Mouse (Mus musculus) bone marrow macrophage, adult 2 months (primary cell): ENCODE data around the gene Rbm47. TPM values are rescaled to one million over a fixed set of nuclear protein-coding genes. Genes with fewer than 3 reads are reported as not detected.

ENCODE experiments used
- H3K27ac ChIP-seq: 2 replicates; pipeline ENCODE4 v1.5.1; 2012; ENCODE audit warnings: low read depth, low read length; ENCODE audit not compliant: insufficient read depth
- H3K4me1 ChIP-seq: 2 replicates; pipeline ENCODE4 v1.6.1; 2012; ENCODE audit warnings: low read length; ENCODE audit not compliant: control insufficient read depth, insufficient read depth
- H3K4me3 ChIP-seq: 2 replicates; pipeline ENCODE4 v1.5.1; 2012; ENCODE audit warnings: mild to moderate bottlenecking, low read length, moderate library complexity; ENCODE audit not compliant: insufficient read depth
- CTCF ChIP-seq: IDR thresholded peaks from 2 replicates; pipeline ENCODE4 v1.5.1; 2012; ENCODE audit warnings: low read depth, mild to moderate bottlenecking, low read length, moderate library complexity
- POLR2A ChIP-seq: IDR thresholded peaks from 2 replicates; pipeline ENCODE4 v1.6.1; 2012; ENCODE audit warnings: mild to moderate bottlenecking, low read depth, low read length, borderline replicate concordance
- polyA plus RNA-seq: library from polyadenylated mRNA; stranded (reverse); fragments of >200 nt; gene quantifications from 2 replicates; pipeline ENCODE4 v1.2.4, GENCODE M21; 2012; ENCODE audit not compliant: missing spikeins, insufficient read depth, insufficient read length

Rbm47 gene
- polyA plus RNA-seq, 1 experiment: 89.0 TPM

DNA sequence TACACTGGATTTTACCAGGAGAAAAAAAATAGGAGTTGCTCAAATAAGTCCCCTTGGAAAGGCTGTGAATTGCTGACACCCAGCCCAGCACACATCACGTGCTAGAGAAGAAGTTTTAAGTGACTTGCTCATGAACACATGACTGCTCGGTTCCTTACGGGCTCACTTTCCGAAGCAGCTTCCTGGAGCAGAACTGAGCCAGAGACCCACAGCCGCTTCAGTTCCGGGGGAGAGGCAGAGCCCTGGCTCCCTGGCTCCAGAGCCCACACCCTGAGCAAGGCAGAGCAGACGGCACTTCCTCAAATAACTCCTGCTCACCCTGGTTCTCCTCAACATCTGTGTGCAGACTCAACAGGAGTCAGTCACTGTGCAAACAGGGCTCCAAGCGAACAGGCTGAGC is 60.9 kb downstream of the Rbm47 start:
- Histone ChIP-seq H3K4me3 (no peak overlapping the region), H3K27ac (peak overlapping the region; percentile 96), H3K4me1 (peaks cover 61% of the 10 kb centered on the region)
- TF ChIP-seq POLR2A (no peak), CTCF (no peak)

DNA sequence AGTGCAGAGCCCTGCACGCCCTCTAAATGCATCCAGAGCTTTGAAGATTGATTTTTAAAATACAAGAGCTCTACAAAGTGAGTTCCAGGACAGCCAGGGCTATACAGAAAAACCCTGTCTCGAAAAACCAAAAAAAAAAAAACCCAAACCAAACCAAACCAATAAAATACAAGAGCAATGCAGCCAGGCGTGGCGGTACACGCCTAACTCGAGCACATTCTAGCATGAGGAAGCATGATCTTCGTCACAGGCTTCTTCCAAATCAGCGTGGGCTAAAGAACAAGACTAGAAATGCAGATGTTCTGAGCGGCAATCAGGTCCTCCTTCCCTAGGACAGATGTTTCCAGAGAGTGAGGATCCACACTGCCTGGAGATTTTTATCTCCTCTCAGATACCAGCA is 66.5 kb downstream of the Rbm47 start:
- peaks cover 74% of the 10 kb centered on the region for H3K4me1 ChIP-seq
- TF ChIP-seq CTCF (no peak), POLR2A (no peak)
- peak overlapping the region; percentile 35 for H3K4me3 ChIP-seq
- H3K27ac ChIP-seq: peak overlapping the region; percentile 100

DNA sequence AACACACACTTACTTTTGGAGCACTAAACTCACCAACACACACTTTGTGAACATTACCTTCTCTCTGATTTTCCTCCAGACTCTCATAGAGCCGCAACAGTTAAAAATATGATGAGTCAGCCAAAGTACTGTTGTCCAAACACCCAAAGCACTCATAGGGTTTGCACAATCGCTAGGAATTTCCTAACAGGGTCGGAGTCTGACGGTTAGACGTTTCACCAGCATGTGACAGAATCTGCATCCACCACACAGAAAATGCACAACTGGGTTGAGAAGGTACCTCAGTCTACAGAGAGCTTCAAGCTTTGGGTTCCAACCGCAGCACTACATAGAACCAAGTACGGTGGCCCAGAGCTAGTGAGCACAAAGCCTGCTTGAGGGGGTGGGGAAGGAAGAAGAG is 67.0 kb downstream of the Rbm47 start:
- peak overlapping the region; percentile 100 for H3K27ac ChIP-seq
- peak overlapping the region; percentile 35 for H3K4me3 ChIP-seq
- no peak for TF ChIP-seq POLR2A
- TF ChIP-seq CTCF: no peak
- H3K4me1 ChIP-seq: peaks cover 74% of the 10 kb centered on the region

DNA sequence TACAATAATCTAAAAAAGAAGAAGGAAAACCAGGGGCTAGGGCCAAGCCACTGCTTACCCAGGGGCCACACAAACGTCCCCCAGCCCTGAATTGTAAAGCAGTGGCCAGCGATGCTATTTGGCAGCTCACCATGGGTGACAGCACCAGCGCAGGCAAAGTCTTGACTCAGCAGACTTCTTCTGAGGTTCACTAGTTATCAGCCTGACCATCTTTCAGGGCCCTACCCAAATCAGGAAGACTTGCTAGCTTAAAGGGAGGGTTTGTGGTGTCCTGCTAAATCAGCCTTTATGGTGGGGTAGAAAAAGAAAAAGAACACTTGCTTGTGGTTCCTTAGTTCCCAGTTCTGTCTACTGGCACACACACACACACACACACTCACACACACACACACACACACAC is 67.6 kb downstream of the Rbm47 start:
- Histone ChIP-seq H3K4me3 (no peak overlapping the region), H3K4me1 (peaks cover 74% of the 10 kb centered on the region), H3K27ac (peak overlapping the region; percentile 100)
- no peak for TF ChIP-seq POLR2A
- no peak for TF ChIP-seq CTCF

DNA sequence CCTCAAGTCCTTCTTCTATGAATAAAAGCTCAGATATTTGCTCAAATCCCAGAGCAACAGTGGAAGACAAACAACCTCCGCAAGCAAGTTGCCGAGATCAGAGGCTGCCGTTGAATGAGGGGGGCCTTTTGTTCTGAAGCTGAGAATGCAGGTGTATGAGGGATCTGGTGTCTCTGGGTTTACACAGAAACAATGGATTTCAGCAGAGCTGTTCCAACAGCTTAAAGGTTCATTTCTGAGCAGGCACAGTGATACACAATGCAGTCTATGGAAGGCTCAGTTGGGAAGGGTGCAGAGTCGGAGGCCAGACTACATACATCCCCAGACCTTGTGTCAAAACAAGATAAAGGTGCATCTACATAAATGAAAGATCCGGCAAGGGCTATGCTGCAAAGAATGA is 69.5 kb downstream of the Rbm47 start:
- TF ChIP-seq CTCF: no peak
- TF ChIP-seq POLR2A: no peak
- H3K4me1 ChIP-seq: peaks cover 71% of the 10 kb centered on the region
- H3K4me3 ChIP-seq: no peak overlapping the region
- H3K27ac ChIP-seq: peak overlapping the region; percentile 100

DNA sequence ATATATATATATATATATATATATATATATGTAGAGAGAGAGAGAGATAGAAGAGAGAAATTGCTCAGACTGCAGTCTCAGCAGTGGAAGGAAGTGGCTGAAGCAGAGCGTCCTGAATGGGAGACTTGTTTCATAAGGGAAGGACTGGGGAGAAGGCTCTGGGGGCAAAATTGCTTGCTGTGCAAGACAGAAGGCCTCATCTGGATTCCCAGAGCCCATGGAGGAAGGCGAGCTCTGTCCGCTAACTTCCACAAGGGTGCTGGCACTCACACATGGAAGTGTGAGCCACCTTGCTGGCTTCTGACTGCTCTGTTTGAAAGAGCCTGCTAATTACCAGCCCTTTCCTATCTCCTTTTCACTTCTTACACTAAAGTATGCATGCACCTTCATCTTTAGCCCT is 70.1 kb downstream of the Rbm47 start:
- peak overlapping the region; percentile 100 for H3K27ac ChIP-seq
- peaks cover 66% of the 10 kb centered on the region for H3K4me1 ChIP-seq
- H3K4me3 ChIP-seq: no peak overlapping the region
- TF ChIP-seq POLR2A (no peak), CTCF (no peak)

DNA sequence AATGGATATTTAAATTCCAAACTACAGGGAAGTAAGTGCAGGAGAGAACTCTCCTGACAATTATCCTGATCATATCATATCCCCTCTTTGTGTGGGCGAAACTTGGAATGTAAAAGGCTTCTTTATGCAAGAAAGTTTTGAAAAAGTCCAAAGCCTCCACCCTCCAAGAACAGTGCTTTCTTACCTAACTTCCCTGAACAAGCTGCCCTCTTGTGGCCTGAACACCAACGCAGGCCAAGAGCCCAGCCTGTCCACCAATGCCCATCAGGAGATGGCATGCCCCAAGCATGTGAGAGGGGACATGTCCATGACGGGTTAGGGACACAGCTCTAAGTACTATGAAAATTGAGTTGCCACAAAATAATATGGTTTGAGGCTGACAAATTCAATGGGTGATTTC is 71.3 kb downstream of the Rbm47 start:
- Histone ChIP-seq H3K4me1 (peaks cover 55% of the 10 kb centered on the region), H3K4me3 (no peak overlapping the region), H3K27ac (0 out of 2 replicates have a peak overlapping the region, but pooled peaks have one; percentile 4)
- TF ChIP-seq CTCF (peak; percentile 36; the same call in 1 of the 2 replicates), POLR2A (no peak)

DNA sequence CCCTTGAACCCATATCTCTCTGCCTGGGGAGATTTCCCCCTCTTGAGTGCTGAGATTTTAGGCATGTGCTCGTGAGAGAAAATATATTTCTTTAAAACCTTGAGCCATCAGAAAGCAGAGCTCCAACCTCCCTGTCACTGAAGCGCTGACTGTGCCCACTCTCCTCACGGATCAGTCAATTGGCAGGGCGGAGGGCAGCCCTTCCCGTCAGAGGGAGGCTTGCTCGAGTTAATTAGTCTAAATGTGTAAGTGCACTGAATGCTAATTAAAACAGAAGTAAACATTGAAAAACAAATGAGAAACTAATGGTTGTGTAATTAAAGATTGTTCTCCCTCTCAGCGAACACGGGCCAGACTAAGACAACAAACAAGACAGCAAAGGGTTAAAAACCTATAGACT is 72.6 kb downstream of the Rbm47 start:
- no peak overlapping the region for H3K27ac ChIP-seq
- peaks cover 45% of the 10 kb centered on the region for H3K4me1 ChIP-seq
- TF ChIP-seq POLR2A: no peak
- TF ChIP-seq CTCF: no peak
- H3K4me3 ChIP-seq: no peak overlapping the region

DNA sequence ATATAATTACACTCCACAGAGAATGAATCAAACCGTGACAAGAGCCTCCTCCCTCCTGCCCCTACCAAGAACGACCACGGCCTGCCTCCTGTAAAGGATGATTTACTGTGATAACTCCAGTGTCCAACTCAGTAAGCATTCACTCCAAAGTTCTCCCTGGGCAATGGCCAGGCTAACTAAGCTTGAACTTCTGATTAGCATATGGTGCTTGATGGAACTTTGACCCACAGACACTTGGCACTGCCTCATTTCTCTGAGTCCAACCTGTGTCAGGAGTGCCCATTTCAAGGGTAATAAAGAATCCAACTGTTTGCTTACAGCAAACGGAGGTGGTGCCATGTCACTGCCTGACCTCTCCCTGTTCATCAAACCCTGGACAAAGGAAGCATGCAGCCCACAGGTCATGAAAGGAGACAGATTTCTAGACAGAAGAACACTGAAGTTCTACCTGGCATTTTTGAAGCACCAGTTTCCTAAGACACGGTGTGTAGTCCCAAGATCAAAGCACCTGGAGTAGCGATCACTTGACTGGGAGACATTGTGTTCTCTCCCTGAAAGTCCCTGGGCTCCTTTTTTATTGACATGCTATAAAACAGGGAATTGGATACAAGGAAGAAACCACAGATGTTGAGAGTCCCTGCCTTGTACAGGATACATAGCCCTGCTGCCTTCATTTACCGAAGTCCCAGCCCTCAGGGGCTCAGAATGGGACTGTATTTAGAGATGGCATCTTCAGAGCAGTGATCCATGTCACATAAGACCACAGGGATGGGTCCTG is 74.6 kb downstream of the Rbm47 start:
- H3K4me1 ChIP-seq: peaks cover 26% of the 10 kb centered on the region
- no peak overlapping the region for H3K27ac ChIP-seq
- H3K4me3 ChIP-seq: no peak overlapping the region
- no peak for TF ChIP-seq CTCF
- TF ChIP-seq POLR2A: no peak

DNA sequence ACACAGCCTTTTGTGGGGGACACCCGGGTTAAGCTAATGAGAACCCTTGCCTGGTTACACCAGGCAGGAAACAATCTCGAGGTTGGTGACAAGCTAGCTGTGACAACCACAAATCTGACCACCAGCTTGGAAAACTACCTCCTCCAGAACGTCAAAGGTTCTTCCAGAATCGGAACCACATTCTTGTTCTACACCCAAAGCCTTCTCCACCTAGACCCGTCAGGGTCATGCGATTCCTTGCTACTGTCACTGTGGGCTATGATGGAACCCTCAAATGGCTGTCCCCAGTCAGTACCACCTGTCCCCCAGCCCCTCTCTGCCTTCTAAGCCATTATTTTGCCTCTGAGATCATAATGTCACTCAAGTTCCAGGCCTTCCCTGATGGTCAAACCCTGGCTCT is 76.8 kb downstream of the Rbm47 start:
- no peak overlapping the region for H3K4me3 ChIP-seq
- TF ChIP-seq POLR2A (no peak), CTCF (no peak)
- H3K4me1 ChIP-seq: peaks cover 18% of the 10 kb centered on the region
- H3K27ac ChIP-seq: no peak overlapping the region
